Mouse (Mus musculus) heart, adult 2 months (tissue): ENCODE results near the gene Slc29a4. TPM values are rescaled to one million over a fixed set of nuclear protein-coding genes. Genes with fewer than 3 reads are reported as not detected.

Experiments
- DNase-seq, 2 experiments: peaks; one replicate each; pipeline ENCODE4 v3.0.0; 2021
- H3K27ac ChIP-seq: fragments of 200-600 bp; 2 replicates; pipeline ENCODE4 v1.8.1; 2022
- H3K27me3 ChIP-seq: fragments of 200-500 bp; 2 replicates; pipeline ENCODE4 v1.6.1; 2012; ENCODE audit warnings: mild to moderate bottlenecking, low read length, inconsistent platforms, mixed read lengths; ENCODE audit not compliant: control insufficient read depth, insufficient read depth
- H3K36me3 ChIP-seq: fragments of 200-500 bp; 2 replicates; pipeline ENCODE4 v1.6.1; 2012; ENCODE audit warnings: low read length, inconsistent platforms; ENCODE audit not compliant: control insufficient read depth, insufficient read depth
- H3K4me1 ChIP-seq: fragments of 200-500 bp; 2 replicates; pipeline ENCODE4 v1.6.1; 2011; ENCODE audit warnings: low read length; ENCODE audit not compliant: control insufficient read depth, insufficient read depth
- H3K4me3 ChIP-seq: fragments of 200-600 bp; 2 replicates; pipeline ENCODE4 v1.8.1; 2022
- H3K79me2 ChIP-seq: fragments of 200-500 bp; replicated peaks from 2 replicates; pipeline ENCODE4 v1.6.1; 2012; ENCODE audit warnings: mild to moderate bottlenecking, inconsistent platforms, low read length, moderate library complexity, mixed read lengths; ENCODE audit not compliant: control insufficient read depth, insufficient read depth
- H3K9ac ChIP-seq: fragments of 200-500 bp; 2 replicates; pipeline ENCODE4 v1.6.1; 2012; ENCODE audit warnings: low read depth, mild to moderate bottlenecking, control low read depth, inconsistent platforms, low read length, mixed read lengths
- CTCF ChIP-seq: fragments of 200-600 bp; IDR thresholded peaks from 2 replicates; pipeline ENCODE4 v1.8.1; 2022; ENCODE audit warnings: antibody characterized with exemption, mild to moderate bottlenecking, moderate library complexity
- EP300 ChIP-seq: fragments of 200-500 bp; IDR thresholded peaks from 2 replicates; pipeline ENCODE4 v1.6.1; 2011; ENCODE audit warnings: low read depth, low read length, control low read depth; ENCODE audit not compliant: insufficient read depth
- POLR2A ChIP-seq: fragments of 200-500 bp; IDR thresholded peaks from 2 replicates; pipeline ENCODE4 v1.6.1; 2011; ENCODE audit warnings: mild to moderate bottlenecking, low read depth, low read length, control low read depth; ENCODE audit not compliant: insufficient read depth
- WGBS: fragments of 180-500 bp; shearing (Covaris S2); methylation state at CpG from one replicate; pipeline ENCODE4 v1.1.7; 2018; 5-methylcytosine and 5-hydroxymethylcytosine counted together
- intact Hi-C: fragments of 180-260 bp; cut with DNase I; formaldehyde crosslinking; loops from one replicate; pipeline ENCODE4 v1.15.1; 2025
- polyA plus RNA-seq: library from polyadenylated mRNA; depleted of rRNA; stranded (reverse); fragments of >200 nt; gene quantifications from 2 replicates; pipeline ENCODE4 v1.2.3, GENCODE M21; 2012
- total RNA-seq, 2 experiments: library from RNA; stranded (reverse); gene quantifications; 2 replicates each; pipeline ENCODE4 v1.2.3; 2021

Slc29a4 gene
- total and polyA plus RNA-seq, 3 experiments = 0.27 to 0.70 (median 0.31) TPM

DNA sequence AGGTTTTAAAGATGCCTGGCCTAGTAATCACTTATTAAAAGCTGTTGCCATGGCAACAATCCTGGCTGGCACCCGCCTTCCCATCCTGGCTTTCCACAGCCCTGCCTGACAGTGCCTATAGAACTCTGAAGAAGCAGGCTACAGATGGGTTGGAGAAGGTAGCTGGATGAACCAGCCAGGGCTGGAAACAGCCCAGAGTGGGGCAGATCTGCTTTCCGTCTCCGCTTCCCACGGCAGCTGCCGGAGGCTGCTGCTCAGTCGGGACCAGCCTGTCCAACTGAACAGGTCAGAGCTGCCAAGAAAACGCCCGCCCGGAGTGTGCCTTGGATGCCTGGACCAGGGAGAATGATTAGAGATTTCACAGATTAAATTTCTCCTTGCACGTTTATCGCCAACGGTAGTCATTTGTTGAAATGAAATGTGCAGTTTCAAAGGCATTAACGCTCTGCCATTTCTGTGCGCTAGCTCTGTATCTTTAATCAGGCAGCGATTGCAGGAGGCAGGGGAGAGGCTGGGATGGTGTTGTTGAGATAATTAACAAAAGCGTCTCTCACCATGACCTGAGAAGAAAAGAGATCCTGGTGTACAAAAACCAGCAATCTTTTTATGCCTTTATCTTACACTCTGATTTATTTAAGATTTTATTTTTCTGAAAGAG lies 69.1 kb downstream of the Slc29a4 start:
- DNase-seq = no peak
- H3K36me3 ChIP-seq = no peaks in the 10 kb centered on the region
- H3K9ac ChIP-seq = no peak overlapping the region

DNA sequence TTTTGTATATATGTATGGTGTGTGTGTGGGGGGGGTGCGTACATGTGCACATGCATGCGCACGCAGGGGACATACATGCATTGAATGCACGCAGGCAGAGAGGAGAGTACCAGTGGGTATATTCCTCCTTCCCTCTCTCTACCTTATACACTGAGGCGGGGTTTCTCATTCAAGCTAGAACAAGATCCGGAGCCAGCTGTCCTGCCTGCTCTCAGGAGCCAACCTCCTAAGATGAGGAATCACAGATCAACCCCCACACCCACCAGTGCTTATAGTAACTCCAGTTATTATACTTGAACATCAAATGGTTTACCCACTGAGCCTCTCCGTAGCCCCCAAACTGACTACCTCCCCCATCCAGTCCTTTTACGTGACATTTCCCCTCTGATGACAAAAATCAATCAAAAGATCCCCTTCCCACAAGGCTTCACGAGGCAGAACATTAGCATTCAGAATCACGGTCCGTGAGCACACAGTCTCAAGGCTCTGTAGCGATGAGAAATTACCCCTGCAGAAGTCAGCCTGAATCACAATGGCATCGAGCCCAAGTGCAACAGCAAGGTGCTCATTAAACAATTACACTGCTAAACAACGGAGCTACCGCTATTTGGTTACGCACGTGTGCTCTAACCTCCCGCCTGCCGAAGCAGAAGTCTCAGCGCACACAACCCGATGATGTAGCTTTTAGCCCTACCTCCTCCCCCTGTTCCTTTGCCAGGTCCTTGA lies 69.9 kb downstream of the Slc29a4 start:
- Histone ChIP-seq H3K36me3 (no peaks in the 10 kb centered on the region), H3K4me3 (no peak overlapping the region), H3K27me3 (no peaks in the 10 kb centered on the region), H3K4me1 (no peaks in the 10 kb centered on the region), H3K27ac (no peak overlapping the region), H3K9ac (no peak overlapping the region), H3K79me2 (0 out of 2 replicates have a peak, but pooled peaks cover 1% of the 10 kb centered on the region)
- intact Hi-C loops = loop anchor here (10.0 kb wide), 1 partner anchor 303 kb away; no protein-coding TSS in a partner anchor
- WGBS = 94% methylated on average over 21 of the region's 21 CpGs
- no peak for DNase-seq
- no peak for TF ChIP-seq POLR2A

More for the DNA sequence above, 69.1 kb downstream of the Slc29a4 start:
- TF ChIP-seq EP300 (no peak), CTCF (no peak), POLR2A (no peak)
- 86% methylated on average over 16 of the region's 16 CpGs for WGBS
- intact Hi-C loops = loop anchor here (10.0 kb wide), 1 partner anchor 303 kb away; no protein-coding TSS in a partner anchor
- H3K27me3 ChIP-seq = no peaks in the 10 kb centered on the region
- no peaks in the 10 kb centered on the region for H3K4me1 ChIP-seq
- H3K79me2 ChIP-seq = no peaks in the 10 kb centered on the region
- H3K4me3 ChIP-seq = no peak overlapping the region
- H3K27ac ChIP-seq = no peak overlapping the region

DNA sequence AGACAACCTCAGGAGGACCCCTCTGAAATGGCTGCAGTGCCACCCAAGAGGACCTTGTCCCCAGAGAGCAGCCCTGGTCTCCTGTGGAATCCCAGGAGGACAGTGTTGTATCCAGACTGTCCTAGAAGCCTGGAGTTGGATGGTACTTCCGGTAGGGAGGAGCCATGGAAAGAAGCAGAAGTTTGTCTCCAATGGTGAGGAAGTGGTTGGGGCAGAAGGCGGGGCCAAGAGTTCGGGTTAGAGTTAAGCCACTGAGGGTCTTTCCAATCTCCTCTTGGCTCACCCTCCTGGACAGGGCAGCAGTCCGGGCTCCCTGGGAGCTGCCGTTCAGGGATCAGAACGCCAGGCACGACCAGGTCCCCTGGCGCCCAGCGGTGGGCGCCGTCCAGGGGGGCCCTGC lies 72.0 kb downstream of the Slc29a4 start:
- Histone ChIP-seq H3K27me3 (no peaks in the 10 kb centered on the region), H3K36me3 (no peaks in the 10 kb centered on the region), H3K4me1 (no peaks in the 10 kb centered on the region; the same call in 1 of the 2 replicates), H3K79me2 (0 out of 2 replicates have a peak, but pooled peaks cover 1% of the 10 kb centered on the region), H3K9ac (no peak overlapping the region), H3K27ac (no peak overlapping the region), H3K4me3 (no peak overlapping the region)
- intact Hi-C loops = loop anchor here (10.0 kb wide), 1 partner anchor 300 kb away; no protein-coding TSS in a partner anchor
- TF ChIP-seq POLR2A (no peak), CTCF (no peak), EP300 (no peak)
- 65% methylated on average over 11 of the region's 11 CpGs for WGBS
- DNase-seq = no peak

DNA sequence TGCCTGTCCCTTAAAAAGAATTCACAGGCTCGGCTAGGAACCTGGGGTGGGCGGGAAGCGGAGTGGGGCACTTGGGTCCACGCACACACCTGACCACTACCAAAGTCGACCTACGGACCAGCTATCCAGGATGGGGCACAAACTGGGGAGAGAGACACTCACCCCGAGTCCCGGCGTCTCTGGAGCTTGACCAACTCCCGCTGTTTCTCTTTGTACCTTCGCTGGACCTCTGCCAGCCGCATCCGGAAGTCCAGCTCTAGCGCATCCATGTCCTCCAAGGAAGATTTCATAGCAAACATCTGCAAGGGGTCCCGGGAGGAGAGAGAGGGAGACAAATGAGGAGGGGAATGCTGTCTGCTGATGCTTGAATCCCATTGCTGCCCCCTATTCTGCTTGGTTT lies 72.6 kb downstream of the Slc29a4 start:
- intact Hi-C loops = loop anchor here (5.0 to 10.0 kb wide), 2 partner anchors 167 to 300 kb away; no protein-coding TSS in a partner anchor
- no peaks in the 10 kb centered on the region for H3K36me3 ChIP-seq
- H3K4me1 ChIP-seq = no peaks in the 10 kb centered on the region; the same call in 1 of the 2 replicates
- H3K79me2 ChIP-seq = 0 out of 2 replicates have a peak, but pooled peaks cover 1% of the 10 kb centered on the region
- H3K9ac ChIP-seq = no peak overlapping the region
- H3K4me3 ChIP-seq = no peak overlapping the region
- no peaks in the 10 kb centered on the region for H3K27me3 ChIP-seq
- no peak for DNase-seq
- WGBS = 81% methylated on average over 15 of the region's 15 CpGs
- no peak overlapping the region for H3K27ac ChIP-seq
- TF ChIP-seq CTCF = no peak
- no peak for TF ChIP-seq POLR2A
- no peak for TF ChIP-seq EP300

DNA sequence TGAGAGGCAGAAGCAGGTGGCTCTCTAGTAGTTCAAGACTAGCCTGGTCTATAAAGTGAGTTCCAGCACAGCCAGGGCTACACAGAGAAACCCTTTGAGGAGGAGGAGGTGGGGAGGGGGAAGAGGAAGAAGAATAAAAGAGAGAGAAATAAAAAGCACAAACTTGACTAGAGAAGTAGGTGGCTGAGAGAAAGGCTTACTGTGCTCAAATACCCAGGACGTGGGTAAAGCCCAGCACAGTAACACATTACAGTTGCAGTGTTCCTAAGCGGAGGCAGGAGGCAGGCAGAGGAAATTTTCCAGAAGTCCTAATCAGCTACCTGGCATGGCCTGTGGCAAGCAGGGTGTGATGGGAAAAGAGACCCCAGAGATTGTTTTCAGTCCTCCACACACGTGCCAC lies 74.4 kb downstream of the Slc29a4 start:
- Histone ChIP-seq H3K4me1 (no peaks in the 10 kb centered on the region; the same call in 1 of the 2 replicates), H3K79me2 (0 out of 2 replicates have a peak, but pooled peaks cover 1% of the 10 kb centered on the region), H3K27ac (no peak overlapping the region), H3K27me3 (no peaks in the 10 kb centered on the region), H3K36me3 (no peaks in the 10 kb centered on the region), H3K9ac (no peak overlapping the region), H3K4me3 (no peak overlapping the region)
- intact Hi-C loops = loop anchor here (5.0 to 10.0 kb wide), 2 partner anchors 166 to 298 kb away; no protein-coding TSS in a partner anchor
- no peak for TF ChIP-seq CTCF
- no peak for TF ChIP-seq EP300
- TF ChIP-seq POLR2A = no peak
- DNase-seq = no peak
- 88% methylated on average over 3 of the region's 3 CpGs for WGBS
